Mouse (Mus musculus) adrenal gland, adult 8-10 months (tissue): ENCODE data around the gene Dapk1. TPM values are rescaled to one million over a fixed set of nuclear protein-coding genes. Genes with fewer than 3 reads are reported as not detected.

Experiments
- DNase-seq: peaks from one replicate; pipeline ENCODE4 v3.0.0; 2022
- total RNA-seq, 4 experiments: library from RNA; stranded (reverse); gene quantifications; 2 replicates each; pipeline ENCODE4 v1.2.4; 2022

Dapk1 gene
- total RNA-seq, 4 experiments from 2014 or later: 13.3 to 15.3 (median 14.1) TPM

DNA sequence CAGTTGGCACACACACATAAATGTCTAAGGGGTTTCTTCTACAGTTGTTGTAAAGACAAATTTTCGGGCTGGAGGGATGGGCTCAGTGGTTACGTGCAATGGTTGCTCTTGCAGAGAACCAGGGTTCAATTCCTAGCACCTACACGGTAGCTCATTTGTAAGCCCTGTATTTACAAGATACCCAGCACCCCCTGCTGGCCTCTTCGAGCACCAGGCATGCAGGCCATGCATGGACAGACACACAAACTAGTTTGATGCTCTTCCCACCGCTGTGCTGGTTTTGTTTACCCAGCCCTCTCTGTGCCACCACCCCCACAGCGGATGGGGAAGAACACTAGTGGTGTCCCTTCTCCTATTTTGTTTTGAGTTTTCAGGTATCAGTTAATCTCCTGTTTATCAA lies 138.5 kb downstream of the Dapk1 start:
- no peak for DNase-seq

DNA sequence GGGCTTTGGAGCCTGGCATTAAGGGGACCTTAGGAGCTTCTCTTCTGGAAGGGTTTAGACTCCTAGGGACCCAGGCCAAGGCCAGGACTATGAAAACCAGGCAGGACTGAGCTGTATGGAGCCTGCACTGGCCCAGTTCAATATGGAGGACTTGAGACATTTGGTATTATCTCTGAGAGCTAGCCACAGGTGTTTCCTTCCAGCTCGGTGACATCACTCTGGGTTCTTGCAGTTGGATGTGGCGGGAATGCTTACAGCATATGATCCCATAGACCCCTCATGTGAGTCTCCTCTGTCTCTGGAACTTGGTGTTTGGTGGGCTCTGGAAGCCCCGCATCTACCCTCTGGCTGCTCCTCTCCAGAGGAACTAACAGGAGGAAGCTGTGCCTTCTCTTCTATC lies 140.9 kb downstream of the Dapk1 start:
- no peak for DNase-seq

DNA sequence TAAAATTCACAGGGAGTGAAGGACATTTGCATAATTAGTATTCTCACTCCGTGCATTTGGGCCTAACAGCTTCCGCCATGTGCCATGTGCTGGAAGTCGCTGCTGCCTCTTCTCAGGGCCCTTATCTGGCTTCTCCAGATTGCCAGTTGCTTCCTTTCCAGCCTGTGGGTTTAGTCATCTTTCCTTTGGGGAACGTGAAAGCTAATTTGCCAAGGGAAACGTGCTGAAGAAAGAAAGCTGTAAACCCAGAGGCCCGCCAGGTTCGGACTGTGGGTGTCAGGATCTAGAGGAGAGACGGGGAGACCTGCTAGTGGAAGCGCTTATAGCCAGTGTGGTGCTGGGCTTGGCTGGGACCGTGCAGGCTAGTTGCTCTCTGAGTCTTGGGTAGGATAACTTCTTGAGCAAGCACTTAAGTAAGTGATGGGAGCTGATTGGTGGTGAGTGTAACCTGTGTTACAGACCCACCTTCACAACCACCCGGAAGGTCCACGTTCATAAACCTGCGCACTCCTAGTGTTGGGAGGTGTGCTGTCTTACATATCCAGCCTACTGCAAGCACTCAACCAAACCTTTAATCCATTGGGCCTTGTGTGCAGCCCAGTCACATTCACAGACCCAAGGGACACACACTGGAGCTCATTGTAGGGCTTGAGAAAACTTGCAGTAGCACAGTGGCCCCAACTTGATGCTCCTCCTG lies 141.8 kb downstream of the Dapk1 start:
- no peak for DNase-seq

DNA sequence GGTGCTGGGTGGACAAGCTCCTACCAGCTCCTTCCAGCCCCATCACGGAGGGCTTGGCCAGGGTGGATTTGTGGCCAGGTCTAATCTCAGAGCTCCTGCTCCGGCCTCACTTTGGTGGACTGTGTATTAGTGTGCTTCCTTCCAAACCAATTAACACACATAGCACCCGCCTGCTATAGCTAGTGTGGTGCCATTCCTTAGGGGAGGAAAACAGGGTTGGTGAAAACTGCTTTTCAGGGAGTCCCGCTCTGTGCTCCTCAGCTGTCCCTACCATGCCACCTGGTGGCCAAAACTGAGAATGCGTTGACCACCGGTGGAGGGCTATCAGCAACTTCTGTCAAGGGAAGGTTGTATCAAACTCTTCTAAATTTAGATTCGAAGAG lies 142.3 kb downstream of the Dapk1 start:
- DNase-seq: peak; percentile 70

DNA sequence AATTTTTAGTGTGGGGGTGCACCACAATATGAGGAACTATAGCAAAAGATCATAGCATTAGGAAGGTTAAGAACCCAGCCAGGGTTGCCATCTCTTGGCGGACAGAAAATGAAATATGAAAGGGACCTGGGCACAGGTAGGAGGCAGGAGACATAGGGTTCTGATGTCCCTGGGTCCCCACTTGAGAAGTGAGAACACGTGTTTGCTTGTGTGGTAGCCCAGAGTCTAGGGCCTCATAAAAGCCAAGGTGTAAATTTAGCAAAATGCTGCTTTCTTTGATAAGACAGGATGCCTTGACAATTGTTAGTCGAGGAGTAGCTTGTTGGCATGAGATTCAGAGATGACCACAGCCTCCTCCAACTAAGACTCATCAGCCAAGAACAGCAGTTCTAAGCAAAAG lies 143.0 kb downstream of the Dapk1 start:
- no peak for DNase-seq

DNA sequence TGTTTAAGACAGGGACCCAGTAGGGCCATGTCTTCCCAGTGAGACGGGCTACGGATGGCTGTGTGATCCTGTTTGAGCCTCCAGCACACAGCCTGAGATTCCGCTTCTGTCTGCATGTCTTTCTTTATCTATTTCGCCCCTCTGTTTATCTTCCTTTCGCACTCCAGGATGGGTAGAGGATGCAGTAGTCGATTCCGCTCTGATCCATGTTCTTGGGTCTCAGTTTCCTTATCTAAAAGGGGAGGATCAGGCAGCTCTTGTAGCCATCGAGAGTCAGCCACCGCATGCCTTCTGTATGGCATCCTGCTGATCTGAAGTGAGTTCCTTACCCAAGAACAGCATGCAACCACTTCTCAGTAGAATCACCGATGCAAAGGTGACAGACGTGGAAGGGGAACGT lies 143.6 kb downstream of the Dapk1 start:
- no peak for DNase-seq

DNA sequence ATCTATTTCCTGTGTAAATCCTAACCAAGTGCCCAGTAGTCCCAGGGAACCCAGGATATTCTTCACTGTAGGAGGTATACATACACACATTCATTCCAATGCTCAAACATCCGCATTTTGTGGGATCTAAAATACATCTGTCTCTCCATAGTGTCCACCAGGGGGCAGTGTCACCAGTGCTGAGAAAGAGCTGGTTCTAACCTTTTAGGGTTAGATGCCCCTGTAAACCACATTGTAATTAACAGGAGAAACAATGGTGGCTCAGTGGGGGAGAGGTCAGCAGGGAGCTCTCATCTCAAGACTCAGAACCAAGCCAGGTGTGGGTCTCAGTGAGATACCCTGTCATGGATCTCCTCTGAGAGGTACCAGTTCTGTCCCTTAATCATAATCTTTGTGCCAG lies 144.5 kb downstream of the Dapk1 start:
- DNase-seq: no peak

DNA sequence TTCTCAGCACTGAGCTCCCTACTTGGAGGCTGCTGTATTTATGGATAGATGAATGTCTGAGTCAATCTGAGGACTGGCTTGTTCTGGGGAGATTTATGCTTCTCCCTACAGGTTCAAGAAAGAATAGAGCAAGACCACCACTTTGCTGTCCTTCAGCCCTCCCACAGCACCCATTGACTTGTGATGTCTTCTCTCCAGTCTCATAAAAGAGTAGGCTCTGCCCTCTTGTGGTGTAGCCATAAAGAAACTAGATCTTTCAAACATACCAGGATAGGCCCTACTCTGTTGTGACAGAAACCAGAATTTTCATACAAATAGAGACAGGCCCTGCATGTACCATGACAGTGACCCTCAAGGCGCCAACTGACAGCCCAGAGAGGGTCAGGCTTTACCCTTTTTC lies 145.5 kb downstream of the Dapk1 start:
- no peak for DNase-seq

DNA sequence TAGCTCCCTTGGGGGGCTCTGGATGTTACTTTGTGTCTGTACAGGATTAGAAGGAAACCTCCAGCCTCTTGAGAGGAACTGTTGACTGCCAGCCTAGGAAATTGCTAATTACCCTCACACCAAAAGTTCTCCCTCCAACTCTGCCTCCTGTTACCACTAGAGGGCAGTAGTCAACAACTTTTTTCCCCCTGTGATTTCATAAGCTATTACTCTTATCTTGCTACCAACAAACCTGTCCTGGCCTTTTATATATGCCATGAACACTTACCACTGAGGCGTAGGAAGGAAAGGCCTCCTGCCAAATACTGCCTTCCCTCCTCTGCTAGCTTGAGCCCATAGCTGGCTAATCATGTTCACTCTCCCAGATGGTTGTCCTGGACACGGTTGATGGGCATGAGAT lies 146.8 kb downstream of the Dapk1 start:
- DNase-seq: no peak

DNA sequence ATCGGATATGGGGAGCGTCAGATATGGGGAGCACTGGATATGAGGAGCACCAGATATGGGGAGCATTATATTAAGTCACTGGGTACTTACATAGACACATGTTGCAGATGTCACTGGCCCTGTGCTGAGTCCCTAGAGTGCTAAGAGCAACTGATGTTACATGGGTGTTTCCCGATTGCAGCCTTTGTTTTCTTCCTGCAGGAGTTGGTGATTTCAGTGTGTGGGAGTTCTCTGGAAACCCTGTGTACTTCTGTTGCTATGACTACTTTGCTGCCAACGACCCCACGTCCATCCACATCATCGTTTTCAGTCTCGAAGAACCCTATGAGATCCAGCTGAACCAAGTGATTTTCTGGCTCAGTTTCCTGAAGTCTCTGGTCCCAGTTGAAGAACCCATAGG lies 149.2 kb downstream of the Dapk1 start:
- no peak for DNase-seq

DNA sequence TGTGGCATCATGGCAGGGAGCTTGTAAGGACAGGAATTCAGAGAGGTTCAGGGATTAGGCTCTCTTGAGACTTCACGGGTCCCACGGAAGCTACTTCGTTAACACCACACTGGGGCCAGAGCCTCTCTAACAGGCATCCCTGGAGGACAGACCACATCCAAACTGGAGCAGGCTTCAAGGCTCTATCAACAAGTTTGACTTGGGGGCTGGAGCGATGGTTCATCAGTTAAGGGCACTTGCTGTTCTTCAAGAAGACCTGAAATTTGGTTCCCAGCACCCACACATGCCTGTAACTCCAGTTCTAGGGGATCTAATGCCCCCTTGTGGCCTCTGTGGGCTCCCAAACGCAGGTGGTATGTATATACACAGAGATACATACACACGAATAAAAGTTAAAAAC lies 151.5 kb downstream of the Dapk1 start:
- no peak for DNase-seq

DNA sequence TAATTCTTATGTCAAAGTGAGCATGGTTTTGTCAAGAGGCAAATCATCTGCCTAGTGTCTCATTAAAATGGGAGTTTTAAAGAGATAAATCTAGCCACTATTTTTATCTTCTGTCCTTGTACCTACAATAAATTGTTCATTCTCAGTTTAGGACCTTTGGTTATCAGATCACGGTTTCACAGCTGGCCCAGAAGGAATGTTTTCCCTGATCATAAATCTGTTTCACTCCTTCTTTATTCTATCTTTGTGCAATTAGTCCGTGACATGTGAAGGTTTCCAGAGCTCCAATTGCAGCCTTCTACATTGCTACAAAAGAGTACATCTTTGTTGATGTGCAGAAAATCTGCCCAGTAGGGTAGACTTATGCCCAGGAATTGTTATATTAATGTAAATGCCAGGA lies 153.5 kb downstream of the Dapk1 start:
- no peak for DNase-seq

DNA sequence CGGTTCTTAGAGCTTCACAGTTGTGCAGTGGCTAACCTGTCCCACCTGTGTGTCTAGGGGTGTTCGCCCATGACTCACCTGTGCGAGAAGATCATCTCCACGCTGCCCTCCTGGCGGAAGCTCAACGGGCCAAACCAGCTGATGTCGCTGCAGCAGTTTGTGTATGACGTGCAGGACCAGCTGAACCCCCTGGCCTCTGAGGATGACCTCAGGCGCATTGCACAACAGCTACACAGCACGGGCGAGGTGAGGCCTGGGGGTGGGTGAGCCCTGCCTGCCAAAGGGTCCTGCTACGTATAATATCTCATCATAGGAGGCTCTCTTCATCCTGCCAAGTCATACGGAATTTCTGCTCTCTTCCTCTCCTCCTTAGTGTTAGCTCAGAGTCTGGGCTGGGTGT lies 155.5 kb downstream of the Dapk1 start:
- no peak for DNase-seq

DNA sequence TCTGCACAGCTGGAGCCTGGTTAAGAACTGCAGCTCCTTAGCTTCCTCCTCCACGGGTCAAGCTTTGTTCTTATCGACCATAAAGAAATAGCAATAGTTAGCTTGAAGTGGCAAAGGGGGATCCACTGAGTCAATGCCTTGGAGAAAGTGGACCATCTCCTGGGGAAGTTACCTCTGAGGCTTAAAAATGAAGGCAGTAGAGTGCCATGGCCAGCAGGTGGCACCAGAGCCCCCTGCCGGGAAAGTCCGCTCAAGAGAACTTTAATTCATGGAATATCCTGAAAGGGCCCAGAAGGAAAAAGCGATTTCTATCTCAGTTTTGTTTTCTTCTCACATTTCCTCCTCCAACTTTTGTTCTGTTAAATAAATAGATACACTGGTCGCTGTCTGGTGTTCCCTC lies 157.4 kb downstream of the Dapk1 start:
- DNase-seq: no peak

DNA sequence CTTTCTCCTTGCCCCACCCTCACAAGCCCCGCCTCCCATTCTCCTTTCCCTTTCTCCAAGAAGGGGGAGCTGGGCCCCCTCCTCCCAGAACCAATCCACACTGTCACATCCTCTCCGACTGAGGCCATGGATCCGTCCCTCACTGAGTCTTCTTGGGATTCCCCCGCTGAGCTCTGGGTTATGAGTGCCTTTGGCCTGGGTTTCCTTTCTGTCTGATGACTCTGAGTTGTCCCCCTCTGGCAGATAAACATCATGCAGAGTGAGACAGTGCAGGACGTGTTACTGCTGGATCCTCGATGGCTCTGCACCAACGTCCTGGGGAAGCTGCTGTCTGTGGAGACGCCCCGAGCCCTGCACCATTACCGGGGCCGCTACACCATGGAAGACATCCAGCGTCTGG lies 158.6 kb downstream of the Dapk1 start:
- no peak for DNase-seq

DNA sequence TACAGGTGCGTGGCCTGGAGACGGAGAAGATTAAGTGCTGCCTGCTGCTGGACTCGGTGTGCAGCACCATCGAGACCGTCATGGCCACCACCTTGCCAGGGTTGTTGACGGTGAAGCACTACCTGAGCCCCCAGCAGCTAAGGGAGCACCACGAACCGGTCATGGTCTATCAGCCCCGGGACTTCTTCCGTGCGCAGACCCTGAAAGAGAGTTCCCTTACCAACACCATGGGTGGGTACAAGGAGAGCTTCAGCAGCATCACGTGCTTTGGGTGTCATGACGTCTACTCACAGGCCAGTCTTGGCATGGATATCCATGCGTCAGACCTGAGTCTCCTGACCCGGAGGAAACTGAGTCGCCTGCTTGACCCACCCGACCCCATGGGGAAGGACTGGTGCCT lies 159.4 kb downstream of the Dapk1 start:
- DNase-seq: no peak

DNA sequence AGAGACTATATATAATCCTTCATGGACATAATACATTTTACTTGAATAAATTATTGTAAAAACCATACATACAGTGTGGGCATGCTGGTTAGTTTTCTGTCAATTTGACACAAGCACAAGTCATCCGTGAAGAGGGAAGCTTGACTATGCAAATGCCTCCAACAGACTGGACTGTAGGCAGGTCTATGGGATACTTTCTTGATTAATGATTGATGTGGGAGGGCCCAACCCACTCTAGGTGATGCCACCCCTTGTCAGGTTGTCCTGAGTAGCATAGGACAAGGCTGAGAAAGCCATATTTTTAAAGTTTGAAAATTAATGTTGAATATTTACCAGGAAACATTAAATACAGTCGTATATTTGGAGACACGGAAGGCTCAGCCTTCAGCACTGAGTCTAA lies 178.8 kb downstream of the Dapk1 start:
- DNase-seq: no peak

DNA sequence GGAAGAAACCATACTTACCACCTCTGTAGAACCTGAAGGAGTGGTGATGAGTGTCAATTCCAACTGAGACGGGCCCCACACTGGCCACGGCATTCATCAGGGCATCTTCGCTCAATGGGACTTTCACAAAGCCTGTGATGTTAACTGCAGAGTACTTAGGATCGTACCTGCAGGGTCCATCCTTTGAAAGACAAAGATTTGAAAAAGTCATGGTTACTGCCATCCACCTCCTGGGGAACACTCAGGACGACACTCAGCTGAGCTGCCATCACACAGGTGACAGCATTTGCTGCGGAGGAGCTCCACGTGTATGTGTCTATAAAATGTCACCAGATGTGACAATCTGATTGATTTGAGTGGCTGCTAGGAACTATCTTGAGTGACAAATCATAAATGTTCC lies 181.6 kb downstream of the Dapk1 start:
- no peak for DNase-seq

DNA sequence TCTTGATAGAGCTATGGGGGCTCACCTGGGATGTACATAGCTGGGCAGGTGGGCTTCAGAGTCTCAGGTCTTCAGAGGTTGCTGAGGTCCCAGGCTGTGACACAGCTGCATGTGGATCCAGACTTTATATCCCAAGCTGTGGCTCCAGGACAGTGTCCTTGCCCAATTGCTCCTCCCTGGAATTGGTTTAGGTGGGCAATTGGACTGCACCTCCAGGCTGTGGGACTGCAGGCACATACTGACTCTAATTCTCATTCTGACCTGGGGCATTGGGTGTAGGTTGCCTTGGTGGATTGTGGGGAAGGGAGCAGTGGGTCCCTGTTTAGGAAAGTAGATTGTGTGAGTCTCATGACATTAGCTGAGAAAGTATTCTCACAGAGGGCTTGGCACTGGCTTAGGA lies 184.5 kb downstream of the Dapk1 start, which contains the start of gene BC051665:
Gene BC051665, minus strand, starts transcription at position 101 of the 400 bp plus-strand sequence.
- DNase-seq: no peak

DNA sequence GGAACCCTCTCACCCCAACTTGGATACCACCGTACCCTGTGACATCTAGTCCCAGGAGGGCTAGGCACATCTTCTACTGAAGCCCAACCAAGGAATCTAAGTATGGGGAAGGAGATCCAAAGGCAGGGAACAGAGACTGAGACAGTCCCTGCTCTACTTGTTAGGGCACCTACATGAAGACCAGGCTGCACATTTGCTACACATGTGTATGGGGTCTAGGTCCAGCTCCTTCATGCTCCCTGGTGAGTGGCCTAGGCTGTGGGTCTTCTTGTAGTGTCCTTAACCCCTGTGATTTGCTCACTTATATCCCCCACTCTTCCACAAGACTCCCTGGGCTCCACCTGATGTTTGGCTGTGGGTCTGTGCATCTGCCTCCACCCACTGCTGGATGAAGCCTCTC lies 187.7 kb downstream of the Dapk1 start:
- DNase-seq: no peak

DNA sequence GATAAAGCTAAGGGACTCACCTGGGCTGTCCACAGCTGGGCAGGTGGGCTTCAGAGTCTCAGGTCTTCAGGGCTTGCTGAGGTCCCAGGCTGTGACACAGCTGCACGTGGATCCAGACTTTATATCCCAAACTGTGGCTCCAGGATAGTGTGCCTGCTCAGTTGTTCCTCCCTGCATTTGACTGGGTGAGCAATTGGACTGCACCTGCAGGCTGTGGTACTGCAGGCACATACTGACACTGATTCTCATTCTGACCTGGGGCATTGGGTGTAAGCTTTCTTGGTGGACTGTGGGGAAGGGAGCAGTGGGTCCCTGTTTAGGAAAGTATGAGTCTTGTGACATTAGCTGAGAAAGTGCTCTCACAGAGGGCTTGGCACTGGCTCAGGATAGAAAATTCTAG lies 201.0 kb downstream of the Dapk1 start, which contains the start of gene Ctsll3:
Gene Ctsll3, minus strand, starts transcription at position 101 of the 400 bp plus-strand sequence.
- DNase-seq: no peak

DNA sequence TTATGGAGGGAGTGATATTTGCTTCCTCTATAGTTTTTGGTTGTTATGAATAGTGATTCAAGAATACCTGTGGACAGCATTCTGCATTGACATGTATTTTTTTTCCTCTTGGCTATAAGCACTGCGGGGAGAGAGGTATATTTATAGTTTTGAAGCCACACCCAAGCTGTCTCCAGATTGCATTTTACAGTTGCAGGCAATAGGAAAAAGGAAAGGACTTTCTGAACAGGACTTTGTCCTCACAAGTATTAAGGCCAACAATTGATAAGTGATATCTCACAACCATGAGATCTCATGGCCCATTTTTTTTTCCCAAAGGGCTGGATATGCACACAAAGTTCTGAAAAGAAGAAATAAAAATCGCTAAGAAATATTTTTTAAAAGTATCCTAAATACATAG lies 207.9 kb downstream of the Dapk1 start:
- no peak for DNase-seq

DNA sequence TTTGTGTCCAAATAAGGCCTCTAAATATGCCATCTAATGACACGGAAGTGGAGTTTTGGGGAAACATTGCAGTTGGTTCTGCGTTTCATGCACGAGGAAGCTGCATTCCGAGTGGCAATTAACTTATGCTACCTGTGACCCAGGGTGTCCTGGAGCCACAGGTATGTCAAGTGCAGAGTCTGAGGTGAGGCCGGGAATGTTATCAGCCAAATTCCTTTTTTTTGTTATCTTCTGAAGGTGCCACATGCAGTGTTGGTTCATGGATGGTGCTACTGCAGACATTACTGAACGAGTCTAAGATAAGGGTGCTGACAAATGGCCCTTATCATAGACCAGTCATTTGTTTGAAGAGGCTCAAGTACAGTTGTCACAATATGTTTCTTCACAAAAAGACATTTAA lies 211.0 kb downstream of the Dapk1 start:
- DNase-seq: no peak
